Mouse (Mus musculus) retina, embryonic 14.5 days (tissue): ENCODE data around the gene Pim3.

ENCODE experiments used
- DNase-seq: peaks from one replicate; pipeline ENCODE4 v3.0.0-alpha.2; 2015; ENCODE audit warnings: low spot score

The Pim3 gene

GRCm38 (mm10) chr15:88881253-88882044 lies 19.5 kb downstream of the Pim3 start:
- DNase-seq = no peak

- no peak for DNase-seq
Observed at GRCm38 (mm10) chr15:88882851-88883250, 20.9 kb downstream of the Pim3 start.

DNA sequence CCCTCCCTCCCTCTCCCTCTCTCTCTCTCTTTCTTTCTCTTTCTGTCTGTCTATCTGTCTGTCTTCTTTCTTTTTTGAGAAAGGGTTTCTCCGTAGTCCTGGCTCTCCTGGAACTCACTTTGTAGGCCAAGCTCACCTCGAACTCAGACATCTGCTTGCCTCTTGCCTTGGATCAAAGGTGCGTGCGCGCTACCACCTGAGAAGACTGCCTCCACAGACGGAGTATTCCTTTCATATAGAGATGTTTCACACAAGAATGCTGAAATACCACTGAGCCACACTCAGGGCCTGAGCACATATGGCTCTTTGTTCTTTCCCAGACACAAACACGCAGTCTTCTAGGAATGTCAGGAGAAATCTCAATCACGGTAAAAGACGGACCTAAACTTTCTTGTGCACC lies 21.4 kb downstream of the Pim3 start:
- DNase-seq = no peak

DNA sequence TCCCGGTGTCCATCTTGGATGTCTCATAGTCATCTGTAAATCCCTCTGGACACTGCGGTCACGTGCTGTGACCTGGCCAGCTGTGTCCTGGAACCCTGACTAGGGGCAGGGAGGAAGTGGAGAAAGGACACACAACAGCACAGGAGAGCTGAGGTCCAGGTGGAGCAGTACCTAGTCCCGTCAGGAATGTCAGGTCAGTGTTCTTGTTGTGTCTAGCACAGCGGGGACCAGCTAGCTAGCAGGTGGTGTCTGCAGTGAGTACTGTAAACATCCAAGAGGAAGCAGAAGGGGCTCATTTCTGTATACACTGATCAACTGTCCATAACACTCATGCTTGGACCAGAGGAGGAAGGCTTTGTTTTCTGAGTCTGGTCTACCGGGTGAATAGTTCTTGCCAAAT lies 23.4 kb downstream of the Pim3 start:
- DNase-seq = no peak

GRCm38 (mm10) chr15:88889032-88889431 lies 27.0 kb downstream of the Pim3 start:
- no peak for DNase-seq

DNA sequence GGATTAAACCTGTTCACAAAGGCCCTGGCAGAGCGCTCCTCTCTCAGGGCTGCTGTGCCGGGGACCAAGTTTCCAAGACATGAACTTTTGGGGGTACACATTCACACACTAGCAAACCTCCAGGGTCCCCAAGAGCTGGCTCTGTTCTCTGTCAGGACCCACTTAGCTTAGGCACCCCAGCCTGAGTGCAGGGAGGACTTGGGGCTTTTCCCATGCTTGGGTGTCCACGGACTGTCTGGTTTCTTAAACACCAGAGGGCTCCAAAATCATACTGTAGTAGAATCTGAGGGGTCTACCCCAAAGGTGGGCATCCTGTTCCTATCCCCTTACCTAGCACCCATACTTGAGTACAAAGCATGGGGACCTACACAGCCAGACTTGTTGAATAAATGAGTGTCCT lies 28.0 kb downstream of the Pim3 start:
- DNase-seq = no peak

DNA sequence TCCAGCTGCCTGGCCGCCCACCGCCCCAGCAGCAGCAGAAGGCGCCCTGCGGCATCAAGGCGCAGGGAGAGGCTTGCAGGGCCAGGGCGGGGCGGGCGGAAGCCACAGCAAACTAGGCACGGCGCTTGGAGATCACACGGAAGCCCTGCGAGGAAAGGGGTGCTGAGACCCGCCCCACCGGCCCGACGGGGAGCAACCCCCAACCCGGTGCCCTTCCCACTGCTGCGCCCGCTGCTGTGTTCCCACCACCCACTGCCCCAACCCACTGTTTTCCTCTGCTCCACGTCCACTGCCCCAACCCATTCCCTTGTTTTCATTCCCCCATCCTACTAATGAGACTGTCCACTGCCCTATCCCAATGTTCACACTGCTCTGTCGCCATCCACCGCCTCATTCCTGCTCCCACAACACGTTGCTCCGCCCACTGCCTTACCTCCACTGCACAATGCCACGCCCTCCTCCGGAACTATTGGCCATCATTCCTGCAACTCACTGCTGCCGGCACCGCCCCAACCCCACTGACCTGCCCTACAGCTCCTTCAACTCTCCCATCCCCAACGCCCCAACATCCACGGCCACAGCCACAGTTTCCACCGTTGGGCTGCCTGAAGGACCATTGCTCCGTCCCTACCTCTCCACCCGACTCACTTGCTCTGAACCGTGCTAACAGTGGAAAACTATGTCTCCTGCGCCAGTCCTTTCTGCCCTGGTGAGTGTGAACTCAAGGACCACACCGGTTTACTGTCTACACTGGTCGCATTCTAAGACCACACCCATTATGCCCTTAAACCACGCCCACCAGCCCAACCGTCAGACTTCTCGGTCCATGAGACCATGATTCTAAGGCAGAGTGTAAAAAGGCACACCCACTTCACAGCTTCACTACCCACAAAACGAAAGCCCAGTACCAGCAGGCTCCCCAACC lies 29.0 kb downstream of the Pim3 start:
- DNase-seq = peak; percentile 87

GRCm38 (mm10) chr15:88891676-88892040 lies 29.7 kb downstream of the Pim3 start:
- DNase-seq = no peak

DNA sequence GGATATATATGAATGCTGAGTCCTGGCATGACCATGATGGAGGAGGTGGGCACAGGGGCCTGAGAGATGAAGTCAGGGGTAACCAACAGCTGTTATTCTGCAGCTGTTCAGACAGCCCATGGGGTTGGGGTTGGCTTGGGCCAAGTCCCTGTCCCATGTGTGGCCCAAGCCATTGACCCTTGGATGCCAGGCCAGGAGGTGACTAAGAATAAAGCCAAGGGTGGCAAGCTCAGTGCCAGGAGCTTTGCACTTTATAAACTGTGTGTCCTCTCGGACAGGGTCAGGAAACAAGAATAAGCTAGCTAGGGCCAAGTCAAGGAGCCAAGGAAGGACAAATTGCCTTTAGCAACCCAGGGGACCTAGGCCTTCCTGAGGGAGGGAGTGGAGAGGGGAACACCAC lies 30.3 kb downstream of the Pim3 start:
- no peak for DNase-seq

DNA sequence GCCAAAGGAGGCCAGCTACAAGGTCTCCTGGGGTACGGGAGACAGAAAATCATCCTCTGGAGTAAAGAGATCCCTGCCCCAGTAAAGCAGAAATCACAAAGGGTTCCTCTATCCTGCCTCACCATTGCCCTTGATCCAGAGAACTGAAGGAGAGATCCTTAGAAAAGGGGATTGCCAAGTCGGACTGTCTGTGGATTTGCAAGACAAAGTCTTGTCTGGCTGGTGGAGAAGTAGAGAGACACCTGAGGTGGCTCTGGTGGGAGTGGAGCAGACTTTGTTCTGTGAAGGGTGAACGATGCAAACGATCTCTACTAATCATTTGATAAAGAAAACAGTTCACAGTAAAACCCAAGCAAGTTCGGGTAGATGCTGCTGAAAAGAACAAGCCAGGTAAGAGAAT lies 30.9 kb downstream of the Pim3 start:
- no peak for DNase-seq

GRCm38 (mm10) chr15:88895119-88895518 lies 33.1 kb downstream of the Pim3 start:
- no peak for DNase-seq

DNA sequence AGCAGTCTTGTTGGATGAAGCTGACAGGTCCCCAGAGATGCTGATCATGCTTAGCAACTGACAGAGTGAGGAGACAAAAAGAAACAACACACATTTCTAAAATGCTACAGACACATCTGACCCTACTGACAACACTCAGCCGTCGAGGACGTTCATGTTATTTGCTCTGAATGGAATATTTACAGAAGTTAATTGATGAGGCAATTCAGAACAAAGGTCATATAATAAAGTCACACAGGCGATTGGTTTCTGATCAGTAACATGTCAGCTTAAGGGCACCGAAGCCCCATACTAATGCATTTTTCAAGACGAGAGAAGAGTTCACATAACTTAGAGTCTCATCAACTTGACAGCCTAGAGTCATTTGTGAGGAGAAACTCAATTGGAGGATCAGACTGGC lies 33.9 kb downstream of the Pim3 start:
- DNase-seq = no peak

DNA sequence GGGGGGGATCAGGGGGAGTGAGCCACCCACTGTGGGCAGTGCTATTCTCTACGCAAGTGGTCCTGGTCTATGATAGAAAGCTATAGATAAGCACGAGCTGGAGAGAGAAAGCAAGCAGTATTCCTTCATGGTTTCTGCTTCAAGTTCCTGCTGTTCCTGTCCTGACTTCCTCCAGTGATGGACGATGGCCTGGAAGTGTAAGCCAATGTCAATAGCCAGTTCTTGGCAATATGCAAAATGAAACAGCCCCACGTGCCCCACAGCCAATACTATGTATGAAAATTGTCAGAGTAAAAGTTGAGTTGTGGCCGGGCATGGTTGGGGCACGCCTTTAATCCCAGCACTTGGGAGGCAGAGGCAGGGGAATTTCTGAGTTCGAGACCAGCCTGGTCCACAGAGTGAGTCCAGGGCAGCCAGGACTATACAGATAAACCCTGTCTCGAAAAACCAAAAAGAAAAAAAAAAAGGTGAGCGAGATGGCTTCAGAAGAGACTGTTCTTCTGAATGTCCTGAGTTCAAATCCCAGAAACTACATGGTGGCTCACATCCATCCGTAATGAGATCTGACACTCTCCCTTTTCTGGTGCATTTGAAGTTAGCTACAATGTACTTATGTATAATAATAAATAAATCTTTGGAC lies 34.5 kb downstream of the Pim3 start:
- no peak for DNase-seq

DNA sequence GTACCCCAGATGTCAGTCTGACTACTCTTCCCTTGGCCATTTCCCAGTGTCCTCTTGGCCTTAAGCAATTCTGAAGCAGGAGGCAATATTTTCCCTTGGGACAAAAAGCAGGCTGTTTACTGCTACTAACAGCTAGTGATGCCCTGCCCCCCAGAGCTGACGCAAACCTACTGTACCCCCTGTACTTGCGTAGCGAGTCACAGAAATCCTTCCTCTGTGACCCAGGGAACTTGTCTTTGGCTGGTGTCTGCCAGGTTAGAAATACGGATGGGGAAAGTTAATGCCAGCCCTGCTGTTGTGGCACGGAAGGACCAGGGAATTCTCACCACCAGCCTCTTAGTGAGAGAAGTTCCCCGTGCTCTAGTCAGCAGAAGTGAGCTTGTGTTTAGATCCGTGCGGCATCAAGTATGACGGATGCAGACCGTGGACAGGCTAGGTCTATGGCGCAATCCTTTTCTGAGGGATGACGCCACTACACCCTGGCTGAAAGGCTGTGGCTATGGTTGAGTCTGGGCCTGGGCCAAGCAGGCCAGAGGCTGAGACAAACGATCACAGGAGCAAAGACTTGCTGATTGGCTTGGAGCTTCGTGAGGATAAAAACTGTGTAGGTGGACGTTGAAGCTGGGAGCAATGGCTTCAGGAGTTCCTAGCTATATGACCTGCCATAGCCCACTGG lies 40.4 kb downstream of the Pim3 start:
- no peak for DNase-seq

DNA sequence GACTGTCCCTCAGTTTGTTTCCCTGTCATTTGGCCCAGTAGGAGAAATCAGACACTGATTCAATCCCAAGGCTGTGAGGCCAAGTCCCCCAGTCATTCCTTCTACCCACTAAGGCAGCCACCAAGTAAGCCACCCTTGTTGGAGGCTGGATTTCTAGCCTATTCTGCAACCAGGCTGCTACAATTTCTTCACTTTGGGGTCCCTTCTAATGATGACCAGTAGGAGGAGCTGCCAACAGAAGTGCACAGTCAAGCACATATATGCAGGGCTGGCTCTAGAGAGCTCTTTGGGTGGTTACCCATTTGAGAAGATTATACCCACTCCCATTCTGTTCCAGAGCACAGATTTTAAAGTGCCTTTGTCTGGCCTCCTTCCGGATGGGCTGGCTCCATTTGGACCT lies 41.1 kb downstream of the Pim3 start:
- peak; percentile 31 for DNase-seq

DNA sequence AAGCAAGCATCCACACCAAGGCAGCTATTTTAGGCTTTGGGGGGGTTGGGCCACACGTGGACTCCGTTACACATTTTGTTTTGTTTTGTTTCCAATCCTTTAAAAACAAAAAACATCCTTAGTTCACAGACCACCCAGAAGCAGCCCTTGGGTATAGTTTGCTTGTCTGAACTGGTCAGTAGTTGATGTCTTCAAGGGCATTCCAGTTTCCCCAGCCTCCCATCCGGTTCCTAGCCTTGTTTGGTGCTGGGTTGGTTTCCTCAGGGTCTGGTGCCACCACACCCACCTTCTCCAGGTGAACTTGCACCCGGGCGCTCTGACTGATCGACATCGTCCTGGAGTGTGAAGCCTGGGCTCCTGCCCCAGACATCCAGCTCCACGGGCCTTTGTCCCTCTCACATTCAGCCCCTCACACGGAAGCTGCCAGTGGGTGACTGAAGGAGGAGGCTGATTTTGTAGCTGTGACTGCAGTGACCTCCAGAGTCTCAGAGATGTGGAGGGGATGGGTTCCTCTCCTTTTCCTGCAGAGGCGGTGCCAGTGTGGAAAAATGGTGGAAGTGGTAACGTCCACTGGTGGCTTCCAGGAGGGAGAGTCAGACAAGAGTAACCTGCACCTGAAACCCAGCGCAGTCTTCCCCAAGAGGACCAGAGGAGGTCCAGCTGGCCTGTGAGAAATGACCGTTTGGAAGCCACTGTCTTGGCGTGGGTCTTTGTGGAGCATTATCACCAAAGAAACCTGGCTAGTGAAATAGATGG lies 42.2 kb downstream of the Pim3 start:
- no peak for DNase-seq

- no peak for DNase-seq
Observed at GRCm38 (mm10) chr15:88906347-88906746, 44.4 kb downstream of the Pim3 start.

DNA sequence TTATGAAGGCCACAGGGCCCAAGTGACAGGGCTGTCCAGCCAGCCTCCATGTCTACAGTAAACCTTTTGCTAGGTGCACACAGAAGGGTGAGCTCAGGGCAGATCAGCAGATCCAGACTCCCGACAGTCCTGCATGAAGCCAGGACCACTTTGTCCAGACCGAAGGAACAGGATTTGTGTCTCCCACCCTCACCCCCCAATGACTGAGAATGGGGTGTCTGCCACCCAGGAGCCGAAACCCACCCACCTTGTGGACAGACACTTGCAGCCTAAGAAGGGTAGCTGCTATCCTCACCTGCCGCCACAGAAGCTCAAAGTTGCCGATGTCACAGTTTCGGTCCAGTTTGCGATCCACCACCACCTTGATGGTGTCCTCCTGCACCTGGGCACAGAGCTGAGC lies 53.1 kb downstream of the Pim3 start:
- no peak for DNase-seq
